ENCODE assay signal across 12 mouse cellular contexts in the genomic region with DNA sequence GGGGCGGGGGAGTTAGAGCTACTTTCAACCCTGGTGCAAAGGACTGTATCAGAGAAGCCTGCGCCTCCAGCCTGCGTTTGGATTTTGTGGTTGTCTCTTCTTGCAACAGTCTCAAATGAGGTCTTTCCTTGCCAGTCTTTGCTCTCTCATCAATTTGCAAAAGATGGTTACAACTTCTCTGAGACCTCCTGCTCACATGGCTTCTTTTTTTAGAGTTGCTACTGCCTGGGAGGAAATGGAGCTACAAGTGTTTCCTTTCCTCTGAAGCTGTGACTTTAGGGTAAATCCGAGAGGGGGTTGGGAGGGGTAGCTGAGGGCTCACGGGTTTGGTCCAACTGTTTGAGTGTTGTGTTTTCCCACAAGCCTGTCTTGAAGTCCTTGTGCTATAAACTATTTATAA. TPM values are rescaled to one million over a fixed set of nuclear protein-coding genes. Genes with fewer than 3 reads are reported as not detected.
DNase-seq lines count a peak whose midpoint lies in the region; ATAC-seq and TF ChIP-seq lines count a peak whose summit lies in the region.
"Had no signal": no experiment of that assay in that cellular context is flagged by ENCODE, and none has a peak within 500 bp of the region (broad histone marks: within the 10 kb centered on the region; RNA-seq: fewer than 3 reads in every experiment).

No protein-coding gene starts in this region.

- no peak for TF ChIP-seq CTCF in stomach, postnatal 0 days (IDR thresholded peaks at IDR 0.05; ENCODE audit: low read depth)
- no peak for TF ChIP-seq CTCF in forebrain, postnatal 0 days (IDR thresholded peaks at IDR 0.05; ENCODE audit: low read depth)
- TF ChIP-seq CTCF in gastrocnemius, adult 2 months (IDR thresholded peaks at IDR 0.05) = no peak

- DNase-seq in heart, embryonic 10.5 days (ENCODE audit: low spot score) = no peak
- DNase-seq in heart, postnatal 14 days = no peak
- DNase-seq in stomach, postnatal 0 days (ENCODE audit: low spot score) = no peak
- no peak for DNase-seq in forebrain, postnatal 0 days
- DNase-seq in kidney, adult 9 months = no peak
- DNase-seq in gastrocnemius, adult 2 months = no peak
- DNase-seq: kidney, postnatal 36 days; liver, embryonic 13.5 days; right cerebral cortex, adult 18-20 months had no signal

- no peak overlapping the region for H3K9ac ChIP-seq in stomach, embryonic 16.5 days (ENCODE audit: low read length)
- H3K9ac ChIP-seq in stomach, postnatal 0 days (ENCODE audit: low read length) = no peak overlapping the region
- H3K9ac ChIP-seq in forebrain, postnatal 0 days = no peak overlapping the region
- H3K9ac ChIP-seq: embryonic facial prominence, embryonic 12.5 days; liver, embryonic 13.5 days had no signal

- intact Hi-C loops in heart, postnatal 14 days (cut with DNase I) = no loop called here
- intact Hi-C loops in gastrocnemius, adult 2 months (cut with DNase I) = no loop called here

- H3K9me3 ChIP-seq in heart, embryonic 10.5 days = no peaks in the 10 kb centered on the region
- H3K9me3 ChIP-seq in stomach, embryonic 16.5 days (replicated peaks; ENCODE audit: control insufficient read depth, low read length) = no peaks in the 10 kb centered on the region
- H3K9me3 ChIP-seq in stomach, postnatal 0 days (ENCODE audit: control insufficient read depth, low read length) = no peaks in the 10 kb centered on the region
- no peaks in the 10 kb centered on the region for H3K9me3 ChIP-seq in megakaryocyte, embryonic 14.5 days
- no peaks in the 10 kb centered on the region for H3K9me3 ChIP-seq in forebrain, postnatal 0 days (ENCODE audit: low read length)
- H3K9me3 ChIP-seq: embryonic facial prominence, embryonic 12.5 days; liver, embryonic 13.5 days had no signal

- no peaks in the 10 kb centered on the region for H3K36me3 ChIP-seq in heart, embryonic 10.5 days
- no peaks in the 10 kb centered on the region for H3K36me3 ChIP-seq in stomach, embryonic 16.5 days (ENCODE audit: control insufficient read depth, insufficient read depth, low read length)
- no peaks in the 10 kb centered on the region for H3K36me3 ChIP-seq in stomach, postnatal 0 days (ENCODE audit: control insufficient read depth, insufficient read depth, low read length)
- H3K36me3 ChIP-seq in megakaryocyte, embryonic 14.5 days (replicated peaks; ENCODE audit: low read length) = no peaks in the 10 kb centered on the region
- H3K36me3 ChIP-seq in forebrain, postnatal 0 days (ENCODE audit: insufficient read depth) = no peaks in the 10 kb centered on the region
- H3K36me3 ChIP-seq: embryonic facial prominence, embryonic 12.5 days; liver, embryonic 13.5 days had no signal

- no peak for ATAC-seq in stomach, embryonic 16.5 days (ENCODE audit: insufficient read depth, low FRiP score)
- no peak for ATAC-seq in stomach, postnatal 0 days (ENCODE audit: low FRiP score, low TSS enrichment)
- ATAC-seq in forebrain, postnatal 0 days = no peak

- H3K4me3 ChIP-seq in heart, embryonic 10.5 days = no peak overlapping the region
- no peak overlapping the region for H3K4me3 ChIP-seq in stomach, embryonic 16.5 days (replicated peaks; ENCODE audit: low read length)
- H3K4me3 ChIP-seq in stomach, postnatal 0 days (ENCODE audit: low read depth, low read length) = no peak overlapping the region
- H3K4me3 ChIP-seq in megakaryocyte, embryonic 14.5 days (replicated peaks) = peak overlapping the region; percentile 17
- no peak overlapping the region for H3K4me3 ChIP-seq in forebrain, postnatal 0 days (ENCODE audit: low read depth, low read length)
- no peak overlapping the region for H3K4me3 ChIP-seq in gastrocnemius, adult 2 months
- H3K4me3 ChIP-seq: embryonic facial prominence, embryonic 12.5 days; liver, embryonic 13.5 days had no signal

- peaks cover 18% of the 10 kb centered on the region for H3K4me1 ChIP-seq in heart, embryonic 10.5 days
- H3K4me1 ChIP-seq in stomach, embryonic 16.5 days (ENCODE audit: control insufficient read depth, insufficient read depth, low read length) = peaks cover 4% of the 10 kb centered on the region; the same call in 1 of the 2 replicates
- H3K4me1 ChIP-seq in stomach, postnatal 0 days (replicated peaks; ENCODE audit: control insufficient read depth, insufficient read depth) = no peaks in the 10 kb centered on the region
- H3K4me1 ChIP-seq in megakaryocyte, embryonic 14.5 days = peaks cover 42% of the 10 kb centered on the region
- H3K4me1 ChIP-seq in forebrain, postnatal 0 days (ENCODE audit: insufficient read depth) = no peaks in the 10 kb centered on the region
- H3K4me1 ChIP-seq: embryonic facial prominence, embryonic 12.5 days had no signal

- no peak overlapping the region for H3K4me2 ChIP-seq in stomach, embryonic 16.5 days (ENCODE audit: low read depth, low read length)
- H3K4me2 ChIP-seq in stomach, postnatal 0 days (replicated peaks; ENCODE audit: low read depth) = no peak overlapping the region
- H3K4me2 ChIP-seq in forebrain, postnatal 0 days (ENCODE audit: low read depth) = no peak overlapping the region
- H3K4me2 ChIP-seq: embryonic facial prominence, embryonic 12.5 days; liver, embryonic 13.5 days had no signal

- no peaks in the 10 kb centered on the region for H3K27me3 ChIP-seq in heart, embryonic 10.5 days (ENCODE audit: insufficient read depth, poor library complexity, severe bottlenecking)
- no peaks in the 10 kb centered on the region for H3K27me3 ChIP-seq in stomach, embryonic 16.5 days (ENCODE audit: control insufficient read depth, insufficient read depth, low read length)
- no peaks in the 10 kb centered on the region for H3K27me3 ChIP-seq in stomach, postnatal 0 days (ENCODE audit: control insufficient read depth, insufficient read depth, low read length)
- H3K27me3 ChIP-seq in megakaryocyte, embryonic 14.5 days (replicated peaks) = no peaks in the 10 kb centered on the region
- H3K27me3 ChIP-seq in forebrain, postnatal 0 days (ENCODE audit: insufficient read depth, low read length) = no peaks in the 10 kb centered on the region
- H3K27me3 ChIP-seq: embryonic facial prominence, embryonic 12.5 days; liver, embryonic 13.5 days had no signal

- peak overlapping the region; percentile 47; the same call in 1 of the 2 replicates for H3K27ac ChIP-seq in heart, embryonic 10.5 days
- H3K27ac ChIP-seq in stomach, embryonic 16.5 days (ENCODE audit: low read length) = 0 out of 2 replicates have a peak overlapping the region, but pooled peaks have one; percentile 27
- H3K27ac ChIP-seq in stomach, postnatal 0 days (replicated peaks) = no peak overlapping the region
- no peak overlapping the region for H3K27ac ChIP-seq in forebrain, postnatal 0 days (ENCODE audit: low read depth, low read length)
- H3K27ac ChIP-seq in gastrocnemius, adult 2 months = no peak overlapping the region
- H3K27ac ChIP-seq: embryonic facial prominence, embryonic 12.5 days; liver, embryonic 13.5 days had no signal

- 51% methylated on average over 5 of the region's 5 CpGs for WGBS in heart, embryonic 10.5 days
- 55% methylated on average over 5 of the region's 5 CpGs for WGBS in stomach, embryonic 16.5 days
- WGBS in stomach, postnatal 0 days = 55% methylated on average over 5 of the region's 5 CpGs
- WGBS in forebrain, postnatal 0 days = 69% methylated on average over 5 of the region's 5 CpGs

- no peak for TF ChIP-seq EP300 in stomach, postnatal 0 days (optimal IDR thresholded peaks at IDR 0.05)

RNA-seq across cellular contexts. Expression of a gene that starts 30.6 kb away (rescaled TPM):
- 32.3 and 55.6 TPM in 2 replicates for polyA plus RNA-seq in heart, embryonic 10.5 days (2016; fragmentation: Nextera tagmentation; extraction: Ambion mirVana)
- total RNA-seq in heart, postnatal 14 days (2021) = 100 to 1,000 TPM; 184 to 192 TPM
- polyA plus RNA-seq in stomach, embryonic 16.5 days (2015; fragmentation: Nextera tagmentation; extraction: Ambion mirVana) = 51.8 and 53.4 TPM in 2 replicates
- 22.2 and 25.8 TPM in 2 replicates for polyA plus RNA-seq in stomach, postnatal 0 days (2015; fragmentation: Nextera tagmentation; extraction: Ambion mirVana)
- 0.86 and 2.2 TPM in 2 replicates for polyA plus RNA-seq in megakaryocyte, embryonic 14.5 days (2012; ENCODE audit: insufficient read depth, low replicate concordance)
- total RNA-seq in forebrain, postnatal 0 days (2014; rRNA removed) = 23.0 and 32.1 TPM in 2 replicates
- polyA plus RNA-seq in forebrain, postnatal 0 days (2015; fragmentation: Nextera tagmentation; extraction: Ambion mirVana) = 8.8 and 14.9 TPM in 2 replicates
- total RNA-seq in gastrocnemius, adult 2 months (2021) = 100 to 1,000 TPM; 171 to 183 TPM

Comparison
In these comparisons a context has a peak if more than half of its experiments do, and no peak if none do; other contexts are left out.
1. H3K27ac ChIP-seq: peak in heart, embryonic 10.5 days (single experiment) and stomach, embryonic 16.5 days (single experiment); none in stomach, postnatal 0 days (single experiment), forebrain, postnatal 0 days (single experiment) and gastrocnemius, adult 2 months (single experiment).